Mouse (Mus musculus) spleen, postnatal 10 days (tissue): ENCODE data around the gene Gprin2.

ENCODE experiments used
- DNase-seq, 2 experiments: peaks; one replicate each; pipeline ENCODE4 v3.0.0; 2021 to 2022; ENCODE audit warnings: low spot score in 2 of 2

Gene Gprin2

DNA sequence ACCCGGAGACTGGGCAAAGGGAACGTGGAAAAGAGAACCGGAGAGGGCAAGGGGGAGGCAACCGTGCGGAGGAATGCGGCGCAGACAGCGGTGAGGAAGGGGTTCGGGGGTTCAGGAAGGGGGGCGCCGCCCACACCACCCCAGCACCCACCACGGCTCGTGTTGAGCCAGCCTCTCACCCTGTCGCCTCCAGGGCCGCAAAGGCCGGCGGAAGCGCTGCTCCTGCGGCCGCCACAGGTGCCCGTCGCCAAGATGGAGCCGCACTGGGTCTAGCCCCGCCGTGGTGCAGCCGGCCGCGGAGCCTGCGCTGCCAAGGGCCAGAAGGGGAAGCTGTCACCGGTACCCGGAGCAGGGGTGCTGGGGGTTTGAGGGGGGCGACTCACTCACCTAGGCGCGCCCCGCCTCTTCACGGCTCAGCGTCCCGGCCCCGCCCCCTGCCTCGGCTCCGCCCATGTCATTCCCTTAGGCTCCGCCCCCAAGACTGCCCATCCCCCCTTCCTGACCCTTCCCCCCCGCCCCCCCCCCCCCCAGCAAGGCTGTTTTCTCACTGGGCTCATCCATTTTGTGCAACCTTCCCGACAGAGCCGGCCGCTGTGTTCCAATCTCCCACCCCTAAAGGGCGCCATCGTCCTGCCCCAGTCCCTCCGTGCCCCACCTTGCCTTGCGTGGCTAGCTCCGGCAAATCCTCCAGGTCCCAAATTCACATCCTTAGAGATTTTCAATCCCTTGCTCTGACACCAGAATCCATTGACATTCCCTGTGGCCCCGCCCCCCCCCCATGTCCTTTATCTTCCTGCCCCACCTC, at the start of gene Gprin2:
Gene Gprin2, minus strand, starts transcription at position 423 of the 805 bp plus-strand sequence.
- DNase-seq = peak in 1 of 2 experiments; percentile 21

DNA sequence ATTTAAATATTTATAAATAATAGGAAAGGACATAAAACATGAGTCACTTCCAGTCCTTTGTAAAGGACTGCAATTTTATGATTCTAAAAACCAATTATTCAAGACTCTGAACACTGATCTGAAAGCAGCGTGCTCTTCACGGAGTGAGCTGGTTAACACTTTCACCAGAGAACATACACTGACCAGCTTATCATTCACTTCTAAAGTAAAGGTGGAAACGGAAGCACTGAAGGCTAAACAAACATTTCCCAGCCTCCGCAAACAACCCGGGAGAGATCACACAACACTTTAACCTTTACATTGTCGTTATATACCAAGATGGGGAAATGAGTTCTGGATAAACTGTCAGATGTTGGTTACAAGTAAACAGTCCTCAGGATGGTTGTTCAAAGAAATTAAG, 39.2 kb upstream of the Gprin2 start:
- DNase-seq = no peak

GRCm38 (mm10) chr14:34240263-34240662, 38.8 kb upstream of the Gprin2 start:
- DNase-seq = no peak

DNA sequence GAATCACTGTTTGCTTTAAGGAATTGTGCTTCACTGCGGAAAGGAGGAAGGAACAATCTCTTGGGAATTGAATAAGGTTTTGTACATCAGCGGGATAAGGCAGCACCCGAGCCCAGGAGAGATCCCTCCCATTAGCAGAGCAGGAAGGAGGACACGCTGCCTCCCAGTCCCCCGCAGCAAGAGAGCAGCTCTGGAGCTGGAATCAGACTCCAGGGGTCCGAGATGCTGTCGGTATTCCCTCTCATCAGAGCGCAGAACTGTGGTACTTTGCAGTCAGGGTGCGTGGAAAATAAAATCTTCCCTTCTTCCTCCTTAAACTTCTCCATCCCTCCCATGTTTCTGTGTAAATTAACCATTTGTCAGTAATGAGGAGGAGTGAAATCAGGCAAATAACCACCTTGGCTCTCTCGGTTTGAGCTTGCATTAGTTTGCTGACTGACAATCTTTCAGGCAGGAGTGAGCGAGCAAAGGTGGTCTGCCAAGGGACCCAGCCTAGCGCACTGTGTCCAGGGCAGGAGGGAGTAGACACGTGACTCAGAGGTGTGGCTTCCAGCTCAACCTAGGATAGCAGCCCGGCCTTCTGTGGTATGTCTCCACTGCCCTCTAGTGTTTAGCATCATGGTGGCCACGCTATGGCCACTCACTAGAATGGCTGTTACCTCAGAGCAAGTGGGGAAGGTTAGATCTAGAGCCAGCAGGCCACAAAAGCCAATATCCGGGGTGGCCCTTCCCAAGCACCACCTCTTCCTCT, 33.4 kb upstream of the Gprin2 start:
- peak in 1 of 2 experiments; percentile 38 for DNase-seq

DNA sequence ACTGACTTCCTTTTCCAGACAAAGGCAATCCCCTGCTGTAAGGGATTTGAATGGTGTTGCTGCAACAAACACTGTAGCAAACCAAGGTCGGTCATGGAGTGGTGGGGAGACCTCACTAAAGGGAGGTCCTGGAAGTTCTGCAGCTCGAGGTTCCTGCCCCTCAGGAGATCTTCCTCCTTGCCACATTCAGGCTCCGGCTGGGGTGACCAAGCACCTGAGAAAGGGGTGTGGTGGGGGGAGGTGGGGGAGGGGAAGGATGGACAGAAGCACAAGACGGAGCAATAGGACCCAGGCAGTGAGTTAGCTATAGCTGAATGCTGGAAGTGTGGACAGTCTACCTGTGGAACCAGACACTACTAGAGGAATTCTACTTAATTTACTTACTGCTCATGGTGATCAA, 32.4 kb upstream of the Gprin2 start:
- no peak for DNase-seq

- DNase-seq = no peak
Observed at GRCm38 (mm10) chr14:34232866-34233680, 31.6 kb upstream of the Gprin2 start.

DNA sequence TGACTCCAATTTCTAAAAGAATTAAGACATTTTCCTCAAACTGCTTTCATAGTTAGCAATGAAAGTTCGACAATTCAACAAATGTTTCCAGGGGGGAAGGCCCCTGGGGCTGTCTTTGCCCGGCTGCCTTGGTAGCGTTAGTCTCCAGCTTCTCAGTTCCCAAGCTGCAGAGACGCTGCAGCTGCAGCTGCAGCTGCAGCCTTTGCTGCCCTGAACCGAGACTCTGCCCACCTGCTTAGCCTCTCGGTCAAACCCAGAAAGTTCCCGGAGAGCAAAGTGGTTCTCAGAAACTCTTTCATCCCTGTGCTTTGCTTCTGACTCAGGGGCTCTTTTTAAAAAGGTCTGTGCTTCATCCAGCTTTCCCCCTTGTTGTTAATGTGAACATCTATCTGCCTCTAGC, 30.9 kb upstream of the Gprin2 start:
- no peak for DNase-seq

- DNase-seq = no peak
Observed at GRCm38 (mm10) chr14:34228830-34229506, 27.5 kb upstream of the Gprin2 start.

GRCm38 (mm10) chr14:34227981-34228380, 26.5 kb upstream of the Gprin2 start:
- DNase-seq = no peak

DNA sequence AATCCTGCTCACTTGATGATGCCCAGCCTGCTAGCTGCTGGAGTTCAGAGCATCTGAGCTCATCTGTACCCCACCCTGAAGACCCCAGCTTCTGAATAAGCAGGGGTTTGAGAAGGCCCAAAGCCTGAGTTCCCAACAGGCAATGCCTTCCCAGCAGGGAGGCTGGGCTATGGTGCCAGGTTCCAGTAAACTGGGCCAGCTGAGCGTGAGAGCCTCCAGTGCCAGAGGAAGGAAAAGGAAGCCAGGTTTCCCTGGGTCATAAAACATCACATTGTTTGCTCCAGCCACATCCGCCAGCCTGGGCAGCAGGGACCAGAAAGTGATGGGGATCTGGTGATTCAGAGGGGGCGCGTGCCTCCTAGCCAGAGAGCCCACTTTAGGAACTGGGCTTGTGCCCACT, 25.1 kb upstream of the Gprin2 start:
- DNase-seq = no peak

- DNase-seq = no peak
Observed at GRCm38 (mm10) chr14:34225986-34226385, 24.5 kb upstream of the Gprin2 start.

- DNase-seq = no peak
Observed at GRCm38 (mm10) chr14:34223362-34223898, 22.0 kb upstream of the Gprin2 start.

DNA sequence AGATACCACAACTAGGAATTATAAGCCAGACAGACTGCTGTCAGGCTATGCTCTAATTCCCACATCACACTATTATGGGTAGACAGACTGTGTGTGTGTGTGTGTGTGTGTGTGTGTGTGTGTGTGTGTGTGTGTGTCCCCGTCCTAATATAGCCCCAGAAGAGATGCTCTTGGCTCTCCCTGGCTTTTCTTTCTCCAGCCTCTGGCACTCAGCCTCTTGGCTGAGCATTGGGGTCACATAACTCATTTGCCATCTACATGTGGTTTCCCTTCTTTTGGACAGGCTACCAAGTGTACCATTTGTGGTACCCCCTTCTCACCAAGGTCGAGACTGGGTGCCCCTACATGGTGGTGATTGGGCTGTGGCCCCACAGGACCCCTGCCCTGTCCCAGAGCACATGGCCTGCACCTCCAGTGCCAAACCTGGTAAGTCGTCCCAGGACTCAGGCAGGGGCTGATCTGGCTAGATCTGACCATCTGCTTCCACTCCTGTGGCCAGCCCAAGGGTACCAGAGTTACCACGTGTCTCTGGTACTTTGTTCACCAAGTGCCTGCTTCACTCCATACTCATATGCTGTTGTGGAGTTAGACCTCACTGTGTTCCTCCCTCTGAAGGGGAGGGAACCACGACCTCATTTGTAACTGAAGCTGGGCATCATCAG, 20.1 kb upstream of the Gprin2 start:
- DNase-seq = no peak

- no peak for DNase-seq
Observed at GRCm38 (mm10) chr14:34220426-34220825, 19.0 kb upstream of the Gprin2 start.

DNA sequence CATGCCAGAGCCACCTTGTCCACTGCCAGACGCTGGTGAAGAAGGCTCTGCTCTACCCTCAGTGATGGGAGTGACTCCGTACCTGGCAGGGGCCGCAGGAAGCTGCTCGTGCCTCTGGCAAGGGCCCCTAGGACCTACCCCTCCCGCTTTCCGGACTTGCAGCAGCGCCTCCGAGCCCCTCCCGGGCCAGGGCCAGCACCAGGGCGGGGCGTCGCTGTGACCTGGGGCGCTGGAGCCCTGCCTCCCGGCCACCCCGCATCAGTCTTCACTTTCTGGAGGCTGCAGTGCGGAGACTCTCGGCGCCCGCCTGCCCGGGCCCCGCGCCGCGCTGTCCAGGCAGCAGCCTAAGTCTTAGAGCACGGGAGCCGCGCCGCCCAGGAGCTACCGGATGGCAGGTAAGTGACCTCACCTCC, 18.3 kb upstream of the Gprin2 start:
- no peak for DNase-seq

DNA sequence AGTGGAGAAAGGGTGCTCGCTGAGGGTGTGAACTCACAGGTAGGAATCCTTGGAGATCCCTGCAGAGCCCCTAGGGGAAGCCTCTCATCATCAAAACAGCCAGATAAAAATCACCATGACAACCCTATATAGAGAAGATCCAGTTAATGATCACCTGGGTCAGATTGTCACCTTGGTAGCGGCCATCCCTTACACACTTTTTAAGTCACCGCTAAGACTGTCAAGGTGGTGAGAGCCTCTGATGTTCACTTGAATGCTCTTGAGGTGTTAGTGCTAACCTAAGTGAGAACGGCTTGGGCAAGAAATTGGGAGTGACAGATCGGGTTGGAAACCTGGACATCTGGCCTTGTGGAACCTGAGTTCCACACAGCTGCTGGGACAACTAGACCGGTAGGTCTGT, 17.8 kb upstream of the Gprin2 start, which contains the start of gene Syt15:
Gene Syt15, plus strand, starts transcription at position 301 of the 400 bp plus-strand sequence.
- no peak for DNase-seq

DNA sequence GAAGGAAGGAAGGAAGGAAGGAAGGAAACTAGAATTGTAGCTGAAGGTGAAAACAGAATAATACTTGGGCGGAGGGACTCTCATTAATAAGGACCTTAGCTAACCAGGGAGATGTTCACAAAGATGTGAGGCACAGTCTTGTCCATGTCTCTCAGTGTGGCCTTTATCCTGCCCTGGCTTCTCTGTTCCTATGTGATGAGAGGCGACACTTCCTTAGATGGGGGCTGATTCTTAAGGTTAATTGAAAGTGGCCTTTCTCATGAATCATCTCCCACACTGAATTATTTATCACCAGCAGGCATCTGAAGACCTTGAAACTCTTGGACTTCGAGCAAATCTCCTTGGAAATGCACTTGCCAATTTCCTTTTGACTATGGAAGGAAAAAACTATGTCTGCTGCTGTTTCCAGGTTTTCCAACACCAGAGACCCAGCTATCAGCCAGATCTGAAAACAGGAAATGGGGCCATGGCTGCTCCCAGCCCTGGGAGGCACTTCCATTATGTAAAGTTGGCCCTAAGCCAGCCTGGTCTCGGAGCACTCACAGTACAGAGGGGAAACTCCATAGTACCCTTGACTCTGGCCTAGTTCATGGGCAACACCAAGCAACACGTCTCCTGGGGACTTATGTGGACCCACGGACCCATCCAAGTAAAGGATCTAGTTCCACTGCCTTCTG, 14.1 kb upstream of the Gprin2 start:
- no peak for DNase-seq

GRCm38 (mm10) chr14:34209942-34210341, 8.5 kb upstream of the Gprin2 start:
- no peak for DNase-seq

DNA sequence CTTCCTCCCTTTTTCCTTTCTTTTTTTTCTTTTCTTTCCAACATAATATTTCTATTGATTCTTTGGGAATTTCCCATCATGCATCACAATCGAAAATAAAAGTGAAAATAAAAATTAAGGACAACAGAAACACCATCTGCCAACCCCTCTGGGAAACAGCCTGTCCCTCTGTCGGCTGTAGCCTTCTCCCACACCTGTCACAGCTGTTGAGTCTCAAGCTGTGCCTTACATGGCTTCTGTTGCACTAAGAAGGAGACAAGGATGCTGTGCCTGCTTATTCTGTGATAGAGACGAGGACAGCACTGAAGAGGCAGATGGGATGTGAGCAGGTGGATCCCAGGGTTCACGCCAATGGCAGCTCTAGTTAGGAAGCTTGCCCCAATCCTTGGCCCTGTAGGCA, 7.6 kb upstream of the Gprin2 start:
- no peak for DNase-seq

DNA sequence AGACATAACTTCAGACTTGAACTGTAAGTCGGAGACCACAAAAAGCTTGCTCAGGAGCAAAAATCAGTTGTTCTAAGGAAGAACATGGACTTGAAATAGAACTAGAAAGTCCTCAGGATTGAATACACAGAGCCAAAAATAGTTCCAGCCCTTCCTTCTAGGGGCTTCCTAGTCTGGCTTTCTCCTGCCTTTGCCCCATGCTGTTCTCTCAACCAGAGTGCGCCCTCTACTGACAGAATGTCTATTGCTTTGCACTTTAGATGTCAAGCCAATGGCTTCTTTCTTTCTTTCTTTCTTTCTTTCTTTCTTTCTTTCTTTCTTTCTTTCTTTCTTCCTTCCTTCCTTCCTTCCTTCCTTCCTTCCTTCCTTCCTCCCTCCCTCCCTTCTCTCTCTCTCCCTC, 7.2 kb upstream of the Gprin2 start:
- DNase-seq = no peak
